Mouse (Mus musculus) right cerebral cortex, postnatal 4 days (tissue): ENCODE measurements around the gene Tbce.
"Not testable (repeated sequence)": the region's sequence is repeated elsewhere in the genome, so short reads cannot be mapped to it uniquely, and the experiment has no call there.

Experiments
- DNase-seq: peaks from one replicate; pipeline ENCODE4 v3.0.0-alpha.2; 2022

The Tbce gene

DNA sequence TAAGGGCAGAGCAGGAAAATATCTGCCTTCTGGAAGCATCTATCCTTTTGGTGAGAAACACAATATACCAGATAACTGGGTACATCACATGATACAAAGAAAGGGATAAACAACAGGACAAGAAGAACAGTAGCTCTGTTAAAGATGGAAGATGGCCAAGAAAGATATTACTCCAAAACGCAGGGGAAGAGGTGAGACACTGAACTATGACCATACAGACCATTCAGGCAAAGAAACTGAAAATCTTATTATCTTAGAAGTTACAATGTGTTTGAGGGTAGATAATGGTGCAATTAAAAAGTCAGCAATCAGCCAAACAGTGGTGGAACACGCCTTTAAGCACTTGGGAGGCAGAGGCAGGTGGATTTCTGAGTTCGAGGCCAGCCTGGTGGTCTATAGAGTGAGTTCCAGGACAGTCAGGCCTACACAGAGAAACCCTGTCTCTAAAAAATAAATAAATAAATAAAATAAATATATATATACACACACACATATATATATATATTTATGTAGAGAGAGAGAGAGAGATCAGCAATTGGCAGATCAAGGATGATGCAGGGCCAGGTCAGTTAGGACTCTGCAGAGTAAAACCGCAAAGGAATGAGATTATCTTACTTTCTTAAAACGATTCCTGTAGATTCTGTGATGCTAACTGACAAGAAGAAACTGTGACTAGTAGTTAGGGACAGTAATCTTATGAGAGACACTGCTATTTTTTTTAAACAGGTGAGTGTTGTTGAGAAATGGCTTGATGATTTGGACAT, 5.9 kb downstream of the Tbce start:
- DNase-seq: no peak

DNA sequence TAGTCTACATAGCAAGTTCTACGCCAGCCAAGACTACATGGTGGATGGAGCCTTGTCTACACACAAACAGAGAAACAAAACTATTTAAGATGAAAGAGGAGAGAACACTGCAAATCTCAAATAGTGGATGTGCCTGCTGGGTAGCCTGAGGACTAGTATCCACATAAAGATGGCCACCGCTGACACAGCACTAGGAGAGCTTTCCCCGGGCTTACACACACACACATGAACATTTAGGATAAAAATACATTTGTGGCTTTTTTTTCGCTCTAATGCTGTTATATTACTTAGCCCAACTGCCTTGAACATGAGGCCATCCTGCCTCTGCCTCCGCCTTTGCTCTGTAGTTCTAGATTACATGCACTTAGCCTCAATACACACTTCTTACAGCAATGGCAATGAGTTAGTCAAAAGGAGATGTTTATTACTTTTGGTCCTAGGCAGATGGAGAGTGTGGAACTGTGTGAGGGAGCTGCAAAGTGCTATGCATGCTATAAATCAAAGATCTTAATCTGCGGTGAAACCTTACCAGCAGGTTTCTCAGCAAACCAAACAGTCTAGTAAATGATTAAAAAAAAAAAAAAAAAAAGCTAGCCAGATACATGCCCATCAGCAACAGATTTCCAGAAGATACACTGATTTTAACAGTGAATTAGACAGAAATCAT, 13.2 kb downstream of the Tbce start:
- DNase-seq: no peak

DNA sequence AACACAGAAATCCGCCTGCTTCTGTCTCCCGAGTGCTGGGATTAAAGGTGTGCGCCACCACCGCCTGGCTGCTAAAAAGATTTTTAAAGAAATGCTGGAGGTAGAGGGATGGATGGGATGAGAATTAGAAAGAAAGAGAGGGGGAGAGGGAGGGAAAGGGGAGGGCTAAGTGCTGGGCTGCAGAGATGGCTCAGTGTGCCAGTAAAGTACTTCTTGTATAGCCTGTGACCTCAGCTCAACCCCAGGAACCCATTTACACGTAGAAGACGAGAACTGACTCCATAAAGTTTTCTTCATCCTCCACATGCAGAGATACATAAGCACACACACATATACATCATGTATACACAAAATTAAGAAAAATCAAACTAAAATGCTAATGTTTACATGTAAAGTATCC, 13.9 kb downstream of the Tbce start:
- DNase-seq: no peak

DNA sequence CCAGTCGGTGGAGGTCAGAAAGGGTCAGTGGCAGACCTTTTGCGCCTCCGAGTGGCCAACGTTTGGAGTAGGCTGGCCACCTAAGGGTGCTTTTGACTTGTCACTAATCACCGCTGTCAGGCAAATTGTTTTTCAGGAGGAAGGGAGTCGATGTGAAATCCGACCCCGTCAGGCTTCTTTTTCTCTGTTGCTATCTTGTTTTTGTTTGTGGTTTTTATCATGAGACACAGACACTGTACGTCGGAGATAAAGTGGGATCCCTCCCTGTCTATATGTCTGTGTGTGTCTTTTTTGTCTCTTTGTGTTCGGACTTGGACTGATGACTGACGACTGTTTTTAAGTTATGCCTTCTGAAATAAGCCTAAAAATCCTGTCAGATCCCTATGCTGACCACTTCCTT, 18.0 kb downstream of the Tbce start:
- DNase-seq: not testable (repeated sequence)

DNA sequence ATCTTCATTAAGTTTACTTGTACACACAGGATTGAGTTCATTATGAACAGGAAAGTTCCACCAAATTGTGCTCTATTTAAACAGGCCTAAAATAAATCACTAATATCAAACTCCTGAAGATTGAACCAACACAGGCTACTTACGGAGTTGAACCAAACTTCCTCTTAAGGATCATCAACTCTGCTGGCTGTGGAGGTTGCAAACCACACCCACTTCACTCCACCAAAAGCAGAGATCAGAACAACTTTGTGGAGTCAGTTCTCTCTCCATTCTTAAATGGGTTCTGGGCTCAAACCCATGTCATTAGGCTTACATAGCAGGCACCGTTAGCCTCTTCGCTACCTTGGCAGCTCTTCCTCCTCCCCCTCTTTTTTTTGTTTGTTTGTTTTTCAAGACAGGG, 20.6 kb downstream of the Tbce start:
- DNase-seq: no peak

DNA sequence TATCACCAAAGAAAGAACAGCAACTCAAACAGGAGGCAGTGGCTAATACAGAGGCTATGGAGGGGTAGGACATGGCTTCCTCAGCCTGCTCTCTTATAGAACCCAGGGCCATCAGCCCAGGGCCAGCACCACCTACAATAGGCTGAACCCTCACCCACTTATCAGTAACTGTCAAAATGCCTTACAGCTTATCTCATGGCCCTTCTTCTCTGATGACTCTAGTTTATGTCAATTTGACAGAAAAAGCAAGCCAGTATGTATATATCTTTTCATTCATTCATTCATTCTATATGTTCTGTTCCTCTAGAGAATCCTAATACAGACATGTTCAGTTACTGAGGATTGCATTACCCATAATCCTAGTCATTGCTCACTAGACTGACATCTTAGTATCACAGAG, 21.2 kb downstream of the Tbce start:
- DNase-seq: no peak

DNA sequence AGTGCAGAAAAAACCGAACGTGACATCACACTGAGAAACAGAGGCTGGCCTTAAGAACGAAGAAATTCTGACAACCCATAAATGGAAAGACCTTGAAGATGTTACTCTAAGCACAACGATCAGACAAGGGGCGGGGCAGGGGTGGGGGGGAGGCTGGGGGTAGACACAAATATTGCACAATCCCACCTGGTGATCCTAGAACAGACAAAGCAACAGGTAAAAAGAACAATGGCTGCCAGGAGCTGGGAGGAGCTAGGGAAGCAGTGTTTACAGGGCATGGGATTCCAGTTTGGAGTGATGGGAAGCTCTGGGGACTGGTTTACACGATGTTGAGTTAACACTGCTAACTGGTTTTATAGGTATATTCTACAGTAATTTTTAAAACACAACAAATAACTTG, 23.8 kb downstream of the Tbce start:
- no peak for DNase-seq

DNA sequence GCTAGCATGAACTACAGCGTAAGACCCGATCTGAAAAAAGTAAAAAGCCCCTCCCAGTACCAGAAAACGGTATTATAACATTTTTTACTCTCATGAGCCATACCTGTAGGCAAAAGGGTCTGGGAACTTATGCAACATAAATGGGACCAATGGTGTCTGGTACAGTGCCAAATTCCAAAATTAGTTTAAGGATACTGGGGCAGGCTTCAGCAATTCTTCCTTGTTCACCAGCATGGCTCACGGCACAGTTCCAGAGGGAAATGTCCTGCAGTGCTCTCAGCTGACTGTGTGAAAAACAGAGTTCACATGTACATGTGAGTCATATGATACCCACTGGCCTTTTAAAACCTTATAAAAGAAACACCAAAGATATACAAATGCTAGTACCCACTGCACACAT, 24.9 kb downstream of the Tbce start:
- DNase-seq: no peak

DNA sequence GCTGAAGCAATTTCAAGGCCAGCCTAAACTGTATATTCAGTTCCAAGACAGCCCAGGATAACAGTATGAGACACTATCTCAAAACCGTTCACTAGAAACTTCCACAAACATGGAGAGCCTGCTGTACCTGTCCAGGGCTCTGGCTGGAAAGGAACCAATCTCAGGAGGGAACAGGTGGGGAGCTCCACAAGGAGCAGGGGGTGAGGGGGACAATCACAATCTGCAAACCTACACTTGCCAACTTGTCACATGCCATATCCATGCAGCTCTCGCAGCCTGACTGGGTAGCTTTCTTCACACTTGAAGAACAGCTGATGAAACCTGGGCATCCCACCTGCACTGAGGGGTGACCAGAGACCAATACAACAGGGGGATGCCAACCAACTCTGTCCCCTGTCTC, 25.4 kb downstream of the Tbce start:
- no peak for DNase-seq

DNA sequence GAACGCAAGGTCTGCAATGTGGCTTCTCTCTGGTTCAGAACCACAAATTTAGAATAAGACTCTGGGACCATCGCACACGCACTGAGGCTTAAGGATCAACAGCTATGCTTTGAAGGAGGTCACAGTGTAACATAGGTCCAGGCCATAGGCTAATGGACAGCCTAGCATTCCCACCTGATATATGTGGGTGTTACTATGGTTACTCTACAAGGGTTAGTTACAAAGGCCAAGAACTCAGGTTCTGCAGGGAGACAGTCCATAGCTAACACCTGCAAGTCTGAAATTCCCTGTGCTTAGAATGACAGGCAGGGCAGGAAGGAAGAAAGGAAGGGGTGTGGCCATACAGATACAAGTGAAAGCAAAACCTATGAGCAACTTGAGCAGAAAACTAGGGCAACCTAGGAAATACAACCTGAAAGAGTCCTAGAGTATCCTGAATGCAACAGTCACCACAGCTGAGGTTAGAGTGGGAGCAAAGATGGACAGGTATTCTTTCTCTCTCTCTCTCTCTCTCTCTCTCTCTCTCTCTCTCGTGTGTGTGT, 27.9 kb downstream of the Tbce start:
- no peak for DNase-seq

DNA sequence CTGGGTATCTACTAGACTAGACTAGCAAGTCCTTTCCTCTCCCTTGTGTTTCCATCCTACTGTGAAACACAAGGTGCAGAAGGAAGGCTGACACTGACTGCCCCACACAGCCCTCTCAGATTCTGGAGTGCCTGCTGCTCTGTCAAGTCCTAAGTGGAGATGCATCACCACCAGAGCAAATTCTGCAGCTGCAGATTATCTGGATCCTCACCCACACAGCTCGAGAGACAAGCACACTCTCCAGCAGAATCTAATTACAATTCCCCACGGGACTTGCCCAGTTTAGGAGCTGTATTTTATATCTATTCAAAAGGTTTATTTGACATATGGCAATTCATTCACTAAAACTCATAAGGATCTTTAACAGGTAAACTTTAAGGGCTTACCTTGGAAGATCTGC, 33.4 kb downstream of the Tbce start:
- no peak for DNase-seq

DNA sequence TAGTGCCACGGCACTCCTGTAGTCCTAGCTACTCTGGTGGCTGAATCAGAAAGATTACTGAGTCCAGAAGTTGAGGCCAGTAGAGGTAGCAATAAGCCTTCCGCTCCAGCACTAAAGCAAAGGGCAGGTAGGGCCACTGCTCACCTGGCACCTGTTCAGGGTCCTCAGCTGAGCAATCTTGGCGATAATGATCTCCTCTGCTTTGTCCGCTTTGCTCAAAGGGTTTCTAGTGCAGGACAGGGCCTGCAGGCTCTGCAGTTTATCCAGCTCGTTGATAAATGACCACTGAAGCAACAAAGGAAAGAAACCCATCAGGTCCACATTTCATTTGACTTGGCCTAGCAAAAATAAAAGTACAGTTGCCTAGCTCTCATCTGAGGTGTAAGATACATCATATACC, 34.4 kb downstream of the Tbce start:
- DNase-seq: no peak

DNA sequence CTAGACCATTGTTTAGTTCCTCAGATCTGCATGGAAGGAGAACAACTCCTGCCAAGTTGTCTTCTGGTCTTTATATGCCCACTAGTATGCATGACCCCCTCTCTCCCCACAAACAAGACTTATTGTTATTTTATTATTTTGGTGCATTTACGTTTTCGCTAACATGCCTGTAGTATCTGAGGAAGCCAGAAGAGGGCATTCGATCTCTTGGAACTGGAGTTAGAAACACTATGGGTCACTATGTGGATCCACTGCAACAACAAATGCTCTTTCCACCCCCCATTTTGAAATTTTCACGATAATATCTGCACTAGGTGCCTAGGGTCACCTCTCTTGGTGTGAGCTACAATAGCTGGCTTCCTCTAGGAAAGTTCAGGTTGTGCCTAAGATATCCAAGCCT, 35.4 kb downstream of the Tbce start:
- no peak for DNase-seq

DNA sequence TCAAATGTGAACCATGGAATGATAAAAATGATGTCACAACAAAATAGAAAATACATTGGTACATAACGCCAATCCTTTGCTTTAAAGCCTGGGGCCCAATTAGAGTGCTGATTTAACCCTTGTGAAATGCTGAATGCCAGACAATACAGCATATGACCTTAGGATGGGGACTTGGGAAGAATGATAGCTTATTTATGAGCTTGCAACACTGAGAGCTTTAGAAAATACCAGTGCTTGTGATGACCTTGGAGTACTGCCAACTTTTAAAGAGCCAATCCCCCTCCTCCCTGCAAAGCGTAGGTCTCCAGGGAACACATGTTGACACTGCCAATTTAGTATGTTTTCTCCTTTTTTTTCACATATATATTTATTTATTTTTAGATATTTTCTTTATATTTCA, 36.7 kb downstream of the Tbce start:
- no peak for DNase-seq

DNA sequence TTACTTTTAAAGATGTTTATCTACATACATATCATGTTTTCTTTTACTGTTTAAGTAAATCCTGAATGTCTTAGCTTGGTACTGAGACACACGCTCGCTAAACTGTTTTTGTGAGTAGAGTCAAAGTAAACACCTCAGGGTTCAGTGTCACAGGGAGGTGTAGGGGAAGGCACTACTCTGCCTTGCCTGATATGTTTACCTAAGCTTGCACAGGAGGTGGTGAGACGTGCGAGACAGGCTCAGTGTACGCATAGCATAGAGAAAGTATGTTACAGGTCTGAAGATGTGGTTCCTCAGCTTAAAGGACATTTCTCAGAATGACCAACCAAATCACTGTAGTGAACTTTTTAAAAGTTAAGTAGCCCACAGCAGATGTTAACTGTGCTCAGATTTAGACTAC, 42.0 kb downstream of the Tbce start:
- DNase-seq: no peak

DNA sequence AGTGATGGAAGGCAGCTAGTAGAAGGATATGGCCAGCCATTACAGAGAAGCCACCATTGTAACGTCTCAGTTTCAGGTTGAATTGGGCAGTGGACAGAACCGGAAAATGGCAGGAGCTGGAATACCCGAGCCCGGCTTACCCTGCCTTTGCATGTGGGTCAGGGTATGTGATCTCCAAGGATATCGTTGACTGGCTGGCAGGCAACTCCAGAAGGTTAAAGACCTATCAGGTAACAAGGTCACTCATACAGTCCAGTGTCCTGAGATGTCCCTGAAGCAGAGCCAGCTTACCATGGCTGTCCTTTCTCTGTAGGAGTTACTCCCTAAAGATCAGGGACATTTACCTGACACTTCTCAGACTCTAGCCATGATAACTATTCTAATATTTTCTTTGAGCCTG, 44.4 kb downstream of the Tbce start:
- DNase-seq: no peak

DNA sequence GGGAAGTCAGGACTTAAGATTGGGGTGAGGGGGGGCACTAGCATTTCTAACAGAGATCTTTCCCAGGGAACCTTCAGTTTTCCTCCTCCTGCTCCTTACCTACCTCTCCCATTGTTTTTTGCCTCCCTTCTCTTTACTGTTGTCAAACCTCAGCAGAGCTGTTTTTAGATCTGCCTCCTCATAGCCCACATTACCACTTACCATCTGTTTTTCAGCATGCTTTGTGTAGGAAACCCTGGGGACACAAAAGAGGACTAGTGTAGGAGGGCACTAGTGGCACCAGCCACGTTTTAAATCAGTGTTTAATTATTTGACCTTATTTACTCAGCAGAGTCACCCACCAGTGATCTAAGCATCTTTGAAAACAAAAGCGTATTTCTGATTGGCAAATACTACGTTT, 46.4 kb downstream of the Tbce start:
- no peak for DNase-seq

DNA sequence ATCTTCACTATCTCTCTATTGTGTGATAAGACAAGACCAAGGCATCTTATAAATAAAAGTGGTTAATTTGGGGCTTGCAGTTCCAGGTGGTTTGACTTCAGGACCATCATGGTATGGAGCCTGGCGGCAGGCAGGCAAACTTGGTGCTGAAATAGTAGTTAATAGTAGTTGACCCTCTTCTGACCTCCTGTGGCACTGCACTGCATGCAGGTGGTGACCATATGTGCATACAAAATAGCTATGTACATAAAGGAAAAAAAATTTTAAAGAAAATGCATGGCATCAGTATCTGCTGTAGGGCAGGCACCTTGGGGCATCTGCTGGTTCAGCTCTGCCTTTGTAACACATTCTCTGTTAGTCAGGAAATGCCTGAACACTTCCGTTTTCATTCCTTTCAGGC, 49.0 kb downstream of the Tbce start:
- no peak for DNase-seq

DNA sequence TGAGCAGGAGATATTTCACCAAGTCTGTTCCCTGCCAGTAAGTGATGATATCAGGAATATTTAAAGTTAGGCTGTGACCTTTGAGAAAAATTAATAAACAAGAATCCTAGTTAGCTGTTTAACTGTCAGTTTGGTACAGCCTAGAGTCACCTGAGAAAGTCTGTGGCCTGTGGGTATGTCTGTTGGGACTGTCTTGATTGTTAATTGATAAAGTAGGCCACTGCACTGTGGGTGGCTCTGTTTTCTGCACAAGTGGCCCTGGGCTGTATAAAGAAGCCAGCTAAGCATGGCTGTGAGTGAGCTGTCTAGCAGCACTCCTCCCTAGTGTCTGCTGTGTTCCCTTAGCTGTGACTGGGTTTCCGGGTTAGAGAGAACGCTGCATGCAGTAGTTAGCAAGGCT, 50.3 kb downstream of the Tbce start:
- no peak for DNase-seq

DNA sequence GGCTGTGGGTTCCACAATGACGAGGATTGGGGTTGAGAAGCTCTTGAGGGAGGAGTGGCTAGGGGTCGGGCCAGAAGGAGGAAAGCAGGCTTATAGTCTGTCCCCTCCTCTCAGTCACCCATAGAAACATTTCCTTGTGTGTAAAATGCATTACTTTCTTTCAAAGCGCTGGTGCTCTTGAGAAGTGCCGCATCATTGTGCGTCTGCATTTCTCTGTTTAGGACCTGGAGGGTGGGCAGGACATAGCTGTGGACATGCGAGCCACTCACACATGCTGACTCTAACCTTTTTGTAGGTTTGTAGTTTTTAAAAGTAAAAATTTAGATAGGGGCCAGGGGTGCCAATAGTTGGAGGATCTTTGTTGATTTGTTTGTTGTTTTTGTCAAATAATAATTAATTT, 55.9 kb downstream of the Tbce start:
- DNase-seq: no peak

DNA sequence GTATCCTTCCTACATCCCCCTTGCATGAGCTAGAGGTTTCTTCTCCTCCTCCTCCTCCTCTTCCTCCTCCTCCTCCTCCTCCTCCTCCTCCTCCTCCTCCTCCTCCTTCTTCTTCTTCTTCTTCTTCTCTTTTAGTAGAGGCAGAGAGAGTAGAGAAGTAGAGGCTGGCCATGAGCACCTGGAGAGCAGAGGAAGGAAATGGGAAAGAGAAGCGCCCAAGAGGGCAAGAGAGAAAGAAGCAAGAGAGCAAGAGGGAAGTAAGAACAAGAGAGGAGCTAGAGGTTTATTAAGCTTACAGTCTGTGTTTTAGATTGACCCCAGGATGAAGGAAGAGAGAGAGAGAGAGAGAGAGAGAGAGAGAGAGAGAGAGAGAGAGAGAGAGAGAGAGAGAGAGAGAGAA, 57.6 kb downstream of the Tbce start:
- DNase-seq: not testable (repeated sequence)

DNA sequence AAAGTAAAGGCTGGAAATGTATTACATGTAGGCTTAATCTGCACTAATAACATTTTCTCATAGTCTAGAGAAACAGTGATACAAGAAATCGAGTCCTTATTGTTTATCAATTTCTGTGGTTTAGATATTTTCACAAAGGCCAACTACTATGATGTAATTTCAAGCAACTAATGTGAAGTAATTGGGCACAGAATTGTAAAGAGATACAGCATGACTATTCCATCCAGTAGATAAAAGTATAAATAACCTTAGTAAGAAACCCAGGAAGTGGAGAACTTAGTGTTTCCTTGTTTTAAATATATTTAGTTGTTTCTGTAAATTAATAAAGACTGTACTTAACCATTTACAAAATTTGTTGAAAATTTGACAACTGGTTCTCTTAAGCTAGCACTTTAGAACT, 69.6 kb downstream of the Tbce start:
- DNase-seq: no peak

DNA sequence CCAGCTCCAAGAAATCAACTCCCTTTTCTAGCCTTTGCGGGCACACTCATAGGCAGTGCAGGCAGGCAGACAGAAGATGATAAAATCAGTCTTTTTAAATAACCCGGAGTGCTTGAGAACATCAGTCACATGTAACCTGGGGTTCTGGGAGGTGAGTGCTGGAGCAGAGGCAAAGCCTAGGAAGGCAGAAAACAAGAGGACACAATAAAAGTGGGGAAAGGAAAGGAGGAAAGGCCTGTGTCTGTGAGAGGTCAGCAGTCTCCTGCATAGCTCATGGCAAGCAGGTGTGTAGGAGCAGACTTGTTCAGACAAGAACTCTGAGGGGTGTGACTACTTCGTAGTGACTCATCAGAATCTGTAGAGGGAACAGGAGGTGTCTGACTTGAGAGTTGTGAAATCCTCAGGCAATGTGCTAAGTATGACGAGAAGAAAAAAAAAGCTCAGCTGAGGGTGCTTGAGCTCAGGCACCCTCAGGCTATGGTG, 70.8 kb downstream of the Tbce start:
- no peak for DNase-seq

DNA sequence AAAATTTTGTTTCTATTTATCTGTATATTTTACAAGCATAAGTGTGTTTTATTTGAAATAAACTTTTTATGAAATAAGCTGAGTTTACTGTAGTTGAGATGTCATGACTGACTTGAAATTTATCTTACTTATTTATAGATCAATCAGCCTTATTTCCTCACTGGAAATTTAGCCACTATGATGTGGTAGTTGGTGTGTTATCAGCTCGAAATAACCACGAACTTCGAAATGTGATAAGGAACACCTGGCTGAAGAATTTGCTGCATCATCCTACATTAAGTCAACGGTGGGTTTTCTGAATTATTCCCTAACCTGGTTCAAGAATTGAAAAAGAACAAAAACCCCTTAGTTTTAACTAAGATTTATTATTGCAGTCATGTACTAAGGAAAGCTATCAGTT, 73.3 kb downstream of the Tbce start:
- no peak for DNase-seq
